Mouse (Mus musculus) midbrain, embryonic 11.5 days (tissue): Measurements from ENCODE around the gene Irf9. TPM values are rescaled to one million over a fixed set of nuclear protein-coding genes. Genes with fewer than 3 reads are reported as not detected.

ENCODE experiments used
- ATAC-seq: fragments of 200-750 bp; cut with Nextera tagmentation; 2 replicates; pipeline ENCODE4 v1.8.0; 2017; ENCODE audit warnings: moderate TSS enrichment, moderate library complexity; ENCODE audit not compliant: low FRiP score
- DNase-seq: peaks from one replicate; pipeline ENCODE4 v3.0.0; 2015; ENCODE audit warnings: low spot score; ENCODE audit errors: missing footprints
- H3K27ac ChIP-seq: fragments of 300-500 bp; sonication (generic); 2 replicates; pipeline ENCODE4 v1.5.1; 2014; ENCODE audit warnings: low read depth, low read length
- H3K27me3 ChIP-seq: fragments of 300-500 bp; sonication (generic); 2 replicates; pipeline ENCODE4 v1.6.1; 2014; ENCODE audit warnings: mild to moderate bottlenecking, low read length, moderate library complexity, mixed read lengths; ENCODE audit not compliant: control insufficient read depth, insufficient read depth
- H3K36me3 ChIP-seq: fragments of 300-500 bp; sonication (generic); 2 replicates; pipeline ENCODE4 v1.6.1; 2014; ENCODE audit warnings: mild to moderate bottlenecking, low read length, moderate library complexity, mixed read lengths; ENCODE audit not compliant: control insufficient read depth, insufficient read depth
- H3K4me1 ChIP-seq: fragments of 300-500 bp; sonication (generic); 2 replicates; pipeline ENCODE4 v1.6.1; 2014; ENCODE audit warnings: low read length; ENCODE audit not compliant: control insufficient read depth, insufficient read depth
- H3K4me2 ChIP-seq: fragments of 300-500 bp; sonication (generic); 2 replicates; pipeline ENCODE4 v1.6.1; 2014; ENCODE audit warnings: mild to moderate bottlenecking, moderate library complexity
- H3K4me3 ChIP-seq: fragments of 300-500 bp; sonication (generic); 2 replicates; pipeline ENCODE4 v1.5.1; 2014; ENCODE audit warnings: low read depth, low read length
- H3K9ac ChIP-seq: fragments of 300-500 bp; sonication (generic); 2 replicates; pipeline ENCODE4 v1.6.1; 2014; ENCODE audit warnings: low read length
- H3K9me3 ChIP-seq: fragments of 300-500 bp; sonication (generic); 2 replicates; pipeline ENCODE4 v1.6.1; 2016; ENCODE audit warnings: low read length; ENCODE audit not compliant: control insufficient read depth
- WGBS: fragments of 180-500 bp; shearing (Covaris S2); extraction: QIAGEN DNeasy Blood & Tissue Kit; methylation state at CpG from one replicate; pipeline ENCODE4 v1.1.7; 2014; 5-methylcytosine and 5-hydroxymethylcytosine counted together
- polyA plus RNA-seq: library from polyadenylated mRNA; unstranded; fragments of >200 nt; fragmentation: Nextera tagmentation; extraction: Ambion mirVana; gene quantifications from 2 replicates; pipeline ENCODE4 v1.2.1, GENCODE M21; 2014

Gene Irf9
- 5.8 and 6.3 TPM in 2 replicates for polyA plus RNA-seq

DNA sequence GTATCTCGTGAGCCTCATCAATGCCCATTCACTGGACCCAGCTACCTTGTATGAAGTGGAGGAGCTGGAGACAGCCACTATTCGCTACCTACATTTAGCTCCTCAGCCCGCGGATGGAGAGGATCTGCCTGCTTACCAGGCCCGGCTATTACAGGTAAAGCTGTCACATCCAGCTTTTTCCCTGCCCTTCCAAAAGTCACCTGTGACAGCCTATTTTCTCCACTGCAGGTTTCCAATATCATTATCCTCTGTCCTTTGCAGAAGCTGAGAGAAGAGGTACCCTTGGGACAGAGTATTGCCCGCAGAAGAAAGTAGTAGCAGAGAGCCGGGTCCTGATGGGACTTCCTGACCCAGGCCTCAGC lies at the start of gene Irf9:
Irf9 (plus strand) TSS at position 301 of the 362 bp plus-strand sequence.
- peak; percentile 73 for DNase-seq
- 88% methylated on average over 7 of the region's 7 CpGs for WGBS

DNA sequence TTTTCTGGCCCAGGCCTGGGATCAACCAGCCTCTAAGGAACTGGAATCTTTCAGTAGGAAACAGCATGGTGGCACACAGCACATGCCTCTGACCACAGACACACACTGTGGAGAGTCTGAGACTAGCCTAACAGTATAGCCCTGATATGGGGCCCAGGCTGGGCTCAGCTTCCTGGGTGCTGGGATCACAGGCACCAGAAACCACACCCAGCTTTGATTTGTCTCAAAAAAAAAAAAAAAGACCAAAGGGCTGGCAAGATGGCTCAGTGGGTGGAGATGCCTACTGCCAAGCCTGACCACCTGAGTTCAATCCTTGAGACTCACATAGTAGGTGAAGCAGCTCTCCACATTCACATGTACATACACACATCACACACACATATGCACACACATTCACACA lies 48.7 kb upstream of the Irf9 start:
- Histone ChIP-seq H3K4me3 (no peak overlapping the region), H3K4me1 (peaks cover 3% of the 10 kb centered on the region; the same call in 1 of the 2 replicates), H3K36me3 (no peaks in the 10 kb centered on the region), H3K4me2 (no peak overlapping the region), H3K9me3 (no peaks in the 10 kb centered on the region), H3K27me3 (no peaks in the 10 kb centered on the region), H3K27ac (no peak overlapping the region), H3K9ac (no peak overlapping the region)
- ATAC-seq (no peak), DNase-seq (no peak)

More for the DNA sequence above, at the start of gene Irf9:
- no peak within 1 kb of the TSS for H3K27ac ChIP-seq
- peaks cover 20% of the 10 kb centered on the region for H3K36me3 ChIP-seq
- ATAC-seq: no peak
- H3K4me3 ChIP-seq: peak within 1 kb of the TSS; percentile 10; the same call in 1 of the 2 replicates
- peak within 1 kb of the TSS; percentile 28; the same call in 1 of the 2 replicates for H3K4me2 ChIP-seq
- no peaks in the 10 kb centered on the region for H3K27me3 ChIP-seq
- peak within 1 kb of the TSS; percentile 34; the same call in 1 of the 2 replicates for H3K9ac ChIP-seq
- H3K4me1 ChIP-seq: no peaks in the 10 kb centered on the region
- H3K9me3 ChIP-seq: no peaks in the 10 kb centered on the region

DNA sequence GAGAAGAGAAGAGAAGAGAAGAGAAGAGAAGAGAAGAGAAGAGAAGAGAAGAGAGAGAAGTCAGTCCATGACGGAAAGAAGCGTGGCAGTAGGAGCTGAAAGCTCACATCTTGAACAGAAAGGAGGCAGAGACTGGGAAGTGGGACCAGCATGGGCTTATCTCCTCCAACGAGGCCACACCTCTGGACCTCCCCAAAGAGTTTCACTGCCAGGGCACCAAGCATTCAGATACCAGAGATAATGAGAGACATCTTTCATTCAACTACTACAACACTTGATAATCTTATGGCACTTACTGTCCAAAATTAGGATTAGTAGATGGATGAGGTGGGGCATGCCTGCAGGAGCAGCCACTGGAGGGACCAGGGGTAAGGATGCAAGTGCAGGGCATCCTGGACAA lies 47.6 kb upstream of the Irf9 start:
- no peak overlapping the region for H3K27ac ChIP-seq
- DNase-seq: no peak
- peaks cover 3% of the 10 kb centered on the region; the same call in 1 of the 2 replicates for H3K4me1 ChIP-seq
- no peak overlapping the region for H3K9ac ChIP-seq
- H3K27me3 ChIP-seq: no peaks in the 10 kb centered on the region
- H3K9me3 ChIP-seq: no peaks in the 10 kb centered on the region
- no peak for ATAC-seq
- no peak overlapping the region for H3K4me2 ChIP-seq
- 73% methylated on average over 3 of the region's 3 CpGs for WGBS
- H3K4me3 ChIP-seq: no peak overlapping the region
- H3K36me3 ChIP-seq: no peaks in the 10 kb centered on the region

DNA sequence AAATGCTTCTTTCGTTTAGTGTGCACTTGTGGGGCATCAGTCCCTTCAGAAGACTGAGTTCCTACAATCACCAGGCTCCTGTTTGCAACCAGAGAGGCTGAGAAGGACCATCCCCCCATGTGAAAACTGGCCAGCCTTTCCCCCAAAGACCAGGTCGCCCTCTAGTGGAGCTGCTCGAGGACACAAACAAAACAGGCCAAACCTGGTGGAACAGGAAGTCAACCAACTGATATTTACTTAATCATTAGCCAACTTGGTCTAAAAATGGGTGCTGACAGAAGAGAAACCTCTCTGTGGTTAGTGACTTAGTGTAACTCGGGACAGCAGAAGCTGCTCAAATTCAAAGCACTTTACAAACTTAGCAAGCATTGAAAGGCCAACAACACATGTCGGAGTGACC lies 46.4 kb upstream of the Irf9 start:
- DNase-seq (no peak), ATAC-seq (no peak)
- WGBS: 31% methylated on average over 5 of the region's 5 CpGs
- H3K27ac ChIP-seq: no peak overlapping the region
- no peak overlapping the region for H3K4me2 ChIP-seq
- H3K9ac ChIP-seq: no peak overlapping the region
- no peaks in the 10 kb centered on the region for H3K27me3 ChIP-seq
- no peaks in the 10 kb centered on the region for H3K9me3 ChIP-seq
- H3K36me3 ChIP-seq: no peaks in the 10 kb centered on the region
- no peak overlapping the region for H3K4me3 ChIP-seq
- peaks cover 9% of the 10 kb centered on the region for H3K4me1 ChIP-seq

DNA sequence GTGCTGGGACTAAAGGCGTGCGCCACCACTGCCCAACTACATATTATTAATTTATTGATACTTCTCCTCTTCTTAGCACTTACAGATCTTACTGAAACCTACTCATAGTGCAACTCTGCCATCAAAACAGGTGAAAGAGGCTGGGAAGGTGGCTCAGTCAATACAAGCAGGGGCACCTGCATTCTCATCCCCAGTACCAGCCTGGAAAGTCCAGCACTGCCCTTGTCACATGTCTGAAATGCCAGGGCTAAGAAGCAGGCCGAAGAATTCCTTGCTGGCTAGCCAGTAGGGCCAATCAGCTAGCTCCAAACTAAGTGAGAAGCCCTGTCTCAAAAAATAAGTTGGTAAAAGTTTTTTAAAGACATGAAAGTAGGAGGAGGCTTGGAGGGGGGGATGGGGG lies 45.8 kb upstream of the Irf9 start:
- 91% methylated on average over 3 of the region's 3 CpGs for WGBS
- no peaks in the 10 kb centered on the region for H3K36me3 ChIP-seq
- no peak overlapping the region for H3K27ac ChIP-seq
- H3K4me3 ChIP-seq: no peak overlapping the region
- H3K4me2 ChIP-seq: no peak overlapping the region
- no peaks in the 10 kb centered on the region for H3K9me3 ChIP-seq
- H3K27me3 ChIP-seq: no peaks in the 10 kb centered on the region
- DNase-seq (peak; percentile 35), ATAC-seq (no peak)
- H3K9ac ChIP-seq: no peak overlapping the region
- H3K4me1 ChIP-seq: peaks cover 9% of the 10 kb centered on the region

DNA sequence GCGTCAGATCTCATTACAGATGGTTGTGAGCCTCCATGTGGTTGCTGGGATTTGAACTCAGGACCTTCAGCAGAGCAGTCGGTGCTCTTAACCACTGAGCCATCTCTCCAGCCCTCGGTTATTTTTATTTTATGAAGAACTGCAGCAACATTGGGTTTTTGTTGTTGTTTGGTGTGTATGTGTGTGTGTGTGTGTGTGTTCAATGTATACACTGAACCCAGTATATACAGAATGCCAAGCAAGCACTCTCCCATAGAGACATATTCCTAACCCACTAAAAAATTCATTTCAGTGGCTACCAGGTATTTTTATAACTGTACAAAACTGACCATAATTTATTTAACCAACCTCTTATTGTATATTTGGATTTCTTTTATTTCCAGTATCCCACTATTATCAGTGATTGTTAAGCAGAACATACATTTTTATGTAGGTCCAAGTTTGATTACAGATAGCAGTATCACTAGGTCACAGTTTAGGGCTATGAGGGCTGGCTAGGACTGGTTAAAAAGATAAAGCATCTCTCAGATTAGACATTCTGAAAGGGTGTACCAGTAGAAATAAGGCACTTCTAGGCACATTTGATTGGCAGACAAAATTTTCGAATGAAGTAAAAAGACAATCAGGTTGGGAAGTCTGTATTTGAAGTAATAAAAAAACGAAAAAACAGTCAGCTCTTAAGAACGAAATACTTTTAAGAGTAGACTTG lies 44.5 kb upstream of the Irf9 start:
- ATAC-seq: no peak
- 54% methylated on average over 6 of the region's 6 CpGs for WGBS

DNA sequence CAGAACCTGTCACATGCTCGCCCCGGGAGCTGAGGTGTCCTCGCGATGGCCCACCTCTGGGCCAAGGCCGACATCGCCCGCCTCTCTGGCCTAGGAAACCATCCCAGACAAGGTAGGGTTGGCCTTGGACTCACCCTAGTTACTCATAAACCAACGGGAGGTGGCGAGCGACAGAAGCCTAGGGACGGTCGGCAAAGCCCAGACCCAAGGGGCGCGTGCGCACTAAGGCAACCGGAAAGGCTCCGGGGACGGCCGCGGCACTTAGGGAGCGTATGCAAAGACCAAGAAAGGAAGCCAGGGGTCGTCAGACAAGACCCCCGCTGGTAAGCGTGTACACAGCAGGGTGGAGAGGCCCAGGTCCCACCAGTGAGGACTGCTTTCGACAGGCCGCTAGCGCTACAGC lies 43.6 kb upstream of the Irf9 start, which contains the start of gene Dcaf11:
Dcaf11 (plus strand) TSS at position 208 of the 403 bp plus-strand sequence.
- ATAC-seq (peak; percentile 85), DNase-seq (peak; percentile 99)
- Histone ChIP-seq H3K9ac (peak within 1 kb of the TSS; percentile 86), H3K4me3 (peak within 1 kb of the TSS; percentile 63), H3K27ac (peak within 1 kb of the TSS; percentile 93), H3K9me3 (no peaks in the 10 kb centered on the region), H3K27me3 (no peaks in the 10 kb centered on the region), H3K4me1 (peaks cover 9% of the 10 kb centered on the region), H3K36me3 (no peaks in the 10 kb centered on the region), H3K4me2 (peak within 1 kb of the TSS; percentile 75)
- under 1% methylated on average over 27 of the region's 27 CpGs for WGBS

More for the DNA sequence above, 44.5 kb upstream of the Irf9 start:
- no peaks in the 10 kb centered on the region for H3K27me3 ChIP-seq
- no peak overlapping the region; the same call in 1 of the 2 replicates for H3K9ac ChIP-seq
- no peak overlapping the region for H3K27ac ChIP-seq
- H3K4me1 ChIP-seq: peaks cover 9% of the 10 kb centered on the region
- peak; percentile 76 for DNase-seq
- no peaks in the 10 kb centered on the region for H3K9me3 ChIP-seq
- H3K36me3 ChIP-seq: no peaks in the 10 kb centered on the region
- H3K4me3 ChIP-seq: peak overlapping the region; percentile 63
- H3K4me2 ChIP-seq: peak overlapping the region; percentile 75

DNA sequence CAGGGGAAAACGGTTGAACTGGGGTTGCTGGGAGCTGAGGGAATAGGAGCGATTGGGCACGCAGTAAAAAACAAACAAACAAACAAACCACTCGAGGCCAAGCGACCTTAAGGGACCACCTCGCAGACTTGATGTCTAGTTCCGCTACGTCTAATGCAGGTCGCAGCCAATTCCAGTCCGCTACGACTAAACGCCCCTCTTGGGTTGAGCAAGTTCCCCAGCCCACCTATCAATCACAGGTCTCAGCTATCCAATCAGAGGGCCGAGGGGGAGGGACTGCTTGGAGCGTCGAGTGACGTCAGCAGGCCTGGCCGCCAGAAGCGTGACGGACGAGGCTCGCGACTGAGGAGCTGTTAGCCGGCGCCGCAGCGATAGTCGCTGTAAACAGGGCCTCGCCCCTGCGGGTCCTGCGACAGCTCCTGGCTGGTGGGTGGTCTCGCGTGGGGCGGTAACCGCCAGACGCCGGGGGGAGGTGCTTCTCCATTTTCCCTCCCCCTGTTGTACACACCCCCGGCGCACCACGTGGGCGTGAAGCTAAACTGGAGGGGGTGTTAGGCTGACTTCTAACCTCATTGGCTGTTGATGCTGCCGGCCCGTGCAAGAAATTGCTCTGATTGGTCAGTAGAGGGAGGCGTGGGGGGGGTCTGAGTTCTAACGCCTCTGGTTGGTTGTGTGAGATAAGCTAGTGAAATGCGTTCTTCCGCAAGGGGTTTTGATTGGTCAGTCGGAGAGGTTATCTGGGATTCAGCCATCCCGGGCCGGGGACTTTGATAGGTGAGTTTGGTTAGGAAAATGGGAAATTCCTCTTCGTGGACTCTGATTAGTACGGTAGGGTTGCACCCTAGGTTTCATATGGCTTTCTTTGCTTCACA lies 42.9 kb upstream of the Irf9 start, which contains the start of gene A730061H03Rik:
A730061H03Rik (minus strand) TSS at position 205 of the 872 bp plus-strand sequence.
- Histone ChIP-seq H3K27me3 (no peaks in the 10 kb centered on the region), H3K4me2 (peak within 1 kb of the TSS; percentile 75), H3K9ac (peak within 1 kb of the TSS; percentile 86), H3K27ac (peak within 1 kb of the TSS; percentile 93), H3K4me3 (peak within 1 kb of the TSS; percentile 63), H3K4me1 (peaks cover 9% of the 10 kb centered on the region), H3K36me3 (peaks cover 1% of the 10 kb centered on the region; the same call in 1 of the 2 replicates), H3K9me3 (no peaks in the 10 kb centered on the region)
- DNase-seq: peak; percentile 100
- peak; percentile 98 for ATAC-seq
- under 1% methylated on average over 51 of the region's 51 CpGs for WGBS
